Mouse (Mus musculus): ENCODE measurements around the gene Ntm.

DNA sequence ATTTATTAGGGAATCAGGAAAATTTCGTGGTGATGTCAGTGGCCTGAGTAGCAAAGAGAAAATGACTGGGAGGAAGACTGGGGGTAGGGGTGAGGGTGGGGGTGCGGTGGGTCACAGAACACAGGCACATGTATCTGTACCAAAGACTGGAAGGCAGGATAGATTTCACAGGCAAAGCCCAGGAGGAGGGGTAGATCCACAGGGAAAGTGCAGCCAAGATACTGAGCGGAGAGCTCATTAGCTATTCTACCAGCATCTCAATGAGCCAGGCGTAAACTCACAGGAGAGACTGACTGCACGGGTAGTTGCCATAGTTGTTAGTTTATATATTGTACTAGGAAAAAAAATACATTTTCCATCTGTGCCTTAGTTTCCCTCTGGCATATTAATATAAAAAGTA lies 375.6 kb downstream of the Ntm start:
- TF ChIP-seq CTCF (IDR thresholded peaks at IDR 0.05; ENCODE audit: control insufficient read depth, insufficient read depth, low read length) = no peak
- no peak for TF ChIP-seq POLR2A (IDR thresholded peaks at IDR 0.05; ENCODE audit: borderline replicate concordance, control insufficient read depth, low read depth, low read length)

All from bone marrow, adult 2 months (tissue).